Mouse (Mus musculus): ENCODE measurements at regions not wholly inside any gene's neighbourhood (a gene's known extent, or its start where the extent isn't known, plus 50 kb on each side); places are given as distances from the start of the nearest gene placed in this dataset.

GRCm38 (mm10) chr17:88337649-88338404, 102.7 kb upstream of the Foxn2 start:
- DNase-seq (ENCODE audit: low read depth) = no peak

DNA sequence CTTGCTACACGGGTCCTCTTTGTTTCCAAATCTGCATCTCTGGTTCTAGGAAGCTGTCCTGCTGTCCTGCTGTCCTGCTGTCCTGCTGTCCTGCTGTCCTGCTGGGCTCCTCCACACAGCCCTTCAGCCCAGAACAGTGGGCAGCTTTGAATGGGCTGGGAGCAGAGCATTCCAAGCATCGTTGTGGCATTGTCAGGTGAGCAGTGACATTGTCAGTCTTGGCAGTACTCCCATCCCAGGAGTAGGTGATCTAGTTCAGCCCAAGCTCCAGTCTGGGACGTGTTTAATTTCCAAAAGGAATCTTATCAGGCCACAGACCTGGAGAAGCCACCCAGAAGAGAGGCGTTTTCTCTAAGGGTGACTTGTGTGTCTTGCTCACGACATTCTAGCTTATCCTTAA, 99.4 kb upstream of the Foxn2 start:
- no peak for DNase-seq (ENCODE audit: low read depth)

DNA sequence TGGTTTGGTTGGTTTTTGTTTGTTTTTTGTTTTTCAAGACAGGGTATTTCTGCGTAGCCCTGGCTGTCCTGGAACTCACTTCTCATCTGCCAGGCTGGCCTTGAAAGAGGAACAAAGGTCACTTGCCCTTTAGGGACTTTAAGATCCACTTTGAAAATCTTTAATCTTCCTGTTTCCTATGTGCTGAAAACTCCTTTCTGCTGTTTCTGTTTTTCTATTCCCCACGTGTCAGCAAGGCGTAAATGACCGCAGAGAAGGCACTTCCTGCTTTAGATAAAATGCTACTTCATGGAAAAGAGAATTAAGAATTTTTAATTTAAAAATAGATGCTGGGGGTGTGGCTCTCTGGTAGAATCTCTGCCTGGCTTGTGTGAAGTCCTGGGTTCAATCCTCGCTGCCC, 98.9 kb upstream of the Foxn2 start:
- no peak for DNase-seq (ENCODE audit: low read depth)

GRCm38 (mm10) chr17:88343091-88343783, 97.3 kb upstream of the Foxn2 start:
- no peak for DNase-seq (ENCODE audit: low read depth)

DNA sequence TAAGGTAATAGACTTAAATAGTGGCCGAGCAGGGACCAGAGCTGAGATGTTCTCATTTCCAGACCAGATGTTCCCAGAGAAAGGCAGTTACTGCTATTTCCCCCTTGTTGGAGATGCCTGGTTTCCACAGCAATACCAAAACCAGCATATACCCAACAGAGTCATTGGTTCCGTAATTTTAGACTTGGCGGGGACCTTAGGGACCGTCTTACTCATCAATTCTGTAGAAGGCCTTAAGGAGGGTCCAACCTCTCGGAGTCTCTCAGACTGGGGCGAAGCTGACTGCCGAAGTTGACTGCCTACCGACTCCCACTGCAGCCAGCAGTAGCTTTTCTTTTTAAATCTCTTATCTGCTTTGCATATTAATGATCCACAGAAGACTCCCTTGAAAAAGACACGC, 95.1 kb upstream of the Foxn2 start:
- no peak for DNase-seq (ENCODE audit: low read depth)

- no peak for DNase-seq (ENCODE audit: low read depth)
These were observed 93.6 kb upstream of the Foxn2 start for GRCm38 (mm10) chr17:88346896-88347295.

DNA sequence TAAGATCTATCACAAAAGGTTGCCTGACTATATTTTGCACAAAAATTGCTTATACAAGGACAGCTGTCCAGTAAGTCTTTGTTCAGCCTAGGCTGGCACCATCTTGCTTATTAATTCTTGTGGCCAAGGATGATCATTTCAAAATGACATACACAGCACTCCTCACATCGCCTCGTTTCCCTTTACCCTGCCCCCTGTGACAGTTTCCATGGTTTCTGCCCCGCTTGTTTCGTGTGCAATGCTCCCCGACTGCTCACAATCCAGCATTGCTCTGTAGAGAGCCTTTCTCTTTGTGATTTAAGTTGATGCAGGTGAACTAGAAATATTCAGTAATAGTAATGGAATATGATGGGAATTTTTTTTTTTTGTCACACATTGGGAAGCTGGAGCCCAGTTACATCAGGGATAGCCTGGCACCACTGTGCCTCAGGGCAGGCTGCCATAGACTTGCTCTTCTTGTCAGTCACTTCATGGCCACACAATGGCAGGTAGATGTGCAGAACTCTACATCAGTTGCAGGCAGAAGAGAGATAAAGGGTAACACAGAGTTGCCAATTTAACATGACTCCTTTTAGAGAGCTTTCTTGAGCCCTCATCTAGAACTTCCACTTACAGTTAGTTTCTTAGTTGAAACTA, 90.6 kb upstream of the Foxn2 start:
- DNase-seq (ENCODE audit: low read depth) = no peak

DNA sequence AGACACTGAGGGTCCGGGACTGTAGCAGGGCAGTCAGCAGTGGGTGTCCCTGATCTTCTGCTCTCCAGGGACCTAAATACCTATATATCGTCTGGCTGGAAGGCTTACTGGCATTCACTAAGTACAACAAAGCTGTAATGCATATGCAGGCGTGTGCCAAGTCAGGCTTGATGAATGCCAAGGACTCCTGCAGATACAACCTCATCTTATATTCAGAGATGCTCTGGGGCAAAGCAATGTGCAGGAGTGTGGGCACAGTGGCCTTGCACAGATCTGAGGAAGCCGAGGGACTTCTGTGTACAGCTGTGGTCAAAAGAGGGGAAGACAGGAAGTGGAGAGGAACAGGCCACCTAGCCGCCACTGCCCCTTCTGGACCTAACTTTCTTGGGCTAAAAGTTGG, 89.5 kb upstream of the Foxn2 start:
- no peak for DNase-seq (ENCODE audit: low read depth)

GRCm38 (mm10) chr17:88352960-88353359, 87.6 kb upstream of the Foxn2 start:
- no peak for DNase-seq (ENCODE audit: low read depth)

DNA sequence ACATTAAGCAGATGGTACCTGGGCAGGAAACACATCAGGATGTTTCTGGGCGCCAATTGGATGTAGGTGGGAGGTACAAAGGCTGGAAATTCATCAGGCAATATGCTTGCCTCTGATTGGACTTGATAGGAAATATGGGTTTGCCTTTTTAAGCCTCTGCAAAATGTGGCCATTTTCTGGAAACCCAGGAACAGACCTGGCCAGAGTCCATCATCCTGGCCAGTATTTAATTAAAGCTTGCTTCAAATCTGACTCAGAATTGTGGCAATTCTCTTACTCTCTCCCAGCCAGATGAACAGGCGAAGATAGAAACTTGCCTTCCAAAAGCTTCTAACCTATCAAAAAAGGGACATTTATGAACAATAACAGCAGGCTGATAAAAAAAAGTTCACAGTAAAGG, 79.3 kb upstream of the Foxn2 start:
- peak; percentile 61 for DNase-seq (ENCODE audit: low read depth)

DNA sequence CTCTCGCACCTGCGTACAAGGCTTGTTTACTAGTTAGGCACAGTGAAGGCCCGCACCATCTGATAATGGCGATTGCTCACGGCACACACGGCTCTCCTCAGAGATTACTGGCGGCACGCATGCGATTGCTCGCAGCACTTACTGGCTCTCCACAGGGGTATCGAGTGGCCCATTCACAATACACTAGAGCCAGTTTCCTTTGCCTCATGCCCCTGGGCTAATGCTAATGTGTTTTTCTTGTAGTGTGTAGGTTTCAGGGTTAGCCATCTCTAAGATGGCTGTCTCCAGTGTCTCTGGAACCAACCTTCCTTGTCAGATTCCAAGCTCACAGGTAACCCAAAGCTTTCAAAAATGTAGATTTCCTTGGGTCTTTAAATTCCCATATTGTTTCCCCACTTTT, 78.1 kb upstream of the Foxn2 start:
- DNase-seq (ENCODE audit: low read depth) = no peak

- no peak for DNase-seq (ENCODE audit: low read depth)
These were observed 72.6 kb upstream of the Foxn2 start for GRCm38 (mm10) chr17:88367876-88368275.

GRCm38 (mm10) chr17:88369971-88370370, 70.5 kb upstream of the Foxn2 start:
- DNase-seq (ENCODE audit: low read depth) = no peak

DNA sequence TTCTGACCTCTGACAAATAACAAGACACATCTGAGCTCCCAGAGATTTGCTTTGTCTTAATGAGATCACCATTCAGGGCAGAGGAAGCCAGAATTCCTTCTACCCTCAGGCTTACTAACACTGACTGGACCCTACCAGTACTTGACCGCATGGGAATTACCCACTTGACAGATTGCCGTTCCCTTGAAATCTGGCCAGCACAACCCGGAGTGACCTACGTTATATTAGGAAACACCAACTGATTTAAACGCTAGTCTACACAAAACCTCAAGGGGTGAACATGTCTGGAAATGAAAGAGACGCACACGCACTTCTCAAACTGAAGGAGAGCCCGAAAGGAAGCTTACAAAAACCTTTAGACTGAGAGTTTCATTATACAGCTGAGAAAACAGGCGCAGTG, 69.8 kb upstream of the Foxn2 start:
- peak; percentile 28 for DNase-seq (ENCODE audit: low read depth)

DNA sequence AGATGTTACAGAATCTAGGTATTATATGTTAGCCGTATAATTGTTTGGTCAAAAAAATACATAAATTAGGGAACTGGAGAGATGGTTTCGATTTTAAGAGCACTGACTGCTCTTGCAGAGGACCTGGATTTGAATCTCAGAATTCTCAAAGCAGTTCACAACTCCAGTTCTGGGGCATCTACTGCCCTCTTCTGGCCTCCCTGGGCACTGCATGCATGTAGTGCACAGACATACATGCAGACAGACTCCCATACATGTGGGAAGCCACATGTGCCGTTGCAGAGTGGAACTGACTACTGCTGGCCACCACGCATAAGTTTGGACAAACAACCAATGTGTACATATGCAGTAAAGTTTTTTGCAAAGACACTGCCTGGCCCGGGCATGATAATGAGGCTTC, 62.0 kb upstream of the Foxn2 start:
- peak; percentile 44 for DNase-seq (ENCODE audit: low read depth)

DNA sequence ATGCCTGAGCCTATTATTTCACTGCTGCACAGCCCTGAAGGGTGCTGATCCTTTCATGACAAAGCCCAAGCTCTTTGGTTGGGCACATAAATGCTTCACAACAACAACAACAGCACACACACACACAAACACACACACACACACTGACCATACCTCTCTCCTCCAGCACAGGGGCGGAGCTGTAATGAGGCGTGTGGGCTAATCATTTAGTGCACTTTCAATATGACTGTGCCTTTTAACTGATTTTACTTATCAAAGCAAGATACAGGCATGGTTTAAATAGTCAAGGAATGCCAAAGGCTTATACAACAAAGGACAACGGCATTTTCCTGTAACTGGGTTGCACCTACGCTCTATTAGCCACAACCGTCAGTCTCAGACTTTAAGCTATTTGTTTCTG, 61.1 kb upstream of the Foxn2 start:
- no peak for DNase-seq (ENCODE audit: low read depth)

GRCm38 (mm10) chr17:88381106-88381505, 59.4 kb upstream of the Foxn2 start:
- no peak for DNase-seq (ENCODE audit: low read depth)

- no peak for DNase-seq (ENCODE audit: low read depth)
These were observed 57.1 kb upstream of the Foxn2 start for GRCm38 (mm10) chr17:88383447-88383846.

DNA sequence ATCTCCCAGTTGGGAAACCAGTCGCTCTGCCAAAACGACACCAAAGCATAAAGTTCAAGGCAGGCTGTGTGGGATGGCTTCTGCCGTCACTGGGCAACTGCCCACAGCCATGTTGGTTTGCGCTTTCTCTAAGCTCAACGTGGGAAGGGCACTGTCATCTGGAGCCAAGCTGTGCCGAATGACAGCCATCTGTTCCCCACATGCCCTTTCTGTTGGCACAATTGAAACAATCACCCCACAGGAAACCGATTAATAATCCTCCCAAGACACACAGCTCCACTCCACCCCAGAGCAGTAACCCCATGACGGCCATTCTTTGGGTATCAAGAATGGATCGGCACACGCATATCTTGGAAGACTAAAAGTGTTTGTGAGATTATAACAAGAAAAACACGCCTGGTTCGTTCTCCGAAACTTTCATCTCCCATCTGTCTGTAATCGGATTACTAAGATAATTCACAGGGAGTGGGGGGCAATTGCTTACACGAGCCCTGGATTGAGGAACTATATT, 52.0 kb upstream of the Foxn2 start:
- no peak for DNase-seq (ENCODE audit: low read depth)

DNA sequence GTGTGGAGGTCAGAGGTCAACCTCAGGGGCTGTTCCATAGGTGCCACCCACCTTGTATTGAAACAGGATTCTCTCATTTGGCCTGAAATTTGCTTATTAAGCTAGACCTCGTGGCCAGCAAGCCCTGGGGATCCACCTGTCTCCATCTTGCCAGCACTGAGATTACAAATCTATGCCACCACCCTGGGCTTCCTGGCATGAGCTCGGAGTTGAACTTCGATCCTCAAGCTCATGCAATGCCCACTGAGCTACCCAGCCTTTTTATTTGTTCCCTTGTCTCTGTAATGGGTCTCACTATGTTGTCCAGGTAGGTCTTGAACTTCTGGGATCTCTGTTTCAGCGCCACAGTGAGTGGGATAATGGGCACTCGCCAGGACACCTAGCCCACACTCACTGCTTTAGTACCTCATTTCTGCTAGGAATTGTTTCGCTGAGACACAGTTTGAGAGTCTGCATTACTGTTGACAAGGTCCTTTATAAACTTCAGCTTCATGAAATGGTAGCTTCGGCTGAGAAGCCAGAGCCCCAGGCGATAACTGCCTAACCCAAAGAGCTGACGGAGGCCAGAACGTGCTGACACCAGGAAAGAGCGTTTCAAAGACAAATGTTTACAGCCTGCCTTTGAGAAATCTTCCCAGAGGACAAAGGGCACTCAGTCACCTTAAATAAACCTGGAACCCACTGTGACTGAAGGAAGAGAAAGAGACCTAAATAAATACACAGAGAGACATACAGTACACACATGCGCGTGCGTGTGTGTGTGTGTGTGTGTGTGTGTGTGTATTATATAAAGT, 50.6 kb upstream of the Foxn2 start:
- no peak for DNase-seq (ENCODE audit: low read depth)

Measured in NIH3T3 (cell line).